Mouse (Mus musculus) MEL-GATA-1-ER (cell line): ENCODE results near the gene Il7r.

Experiments
- DNase-seq: peaks from one replicate; pipeline ENCODE4 v3.0.0-alpha.2; 2012; ENCODE audit warnings: low read depth; ENCODE audit errors: extremely low read depth

The Il7r gene

DNA sequence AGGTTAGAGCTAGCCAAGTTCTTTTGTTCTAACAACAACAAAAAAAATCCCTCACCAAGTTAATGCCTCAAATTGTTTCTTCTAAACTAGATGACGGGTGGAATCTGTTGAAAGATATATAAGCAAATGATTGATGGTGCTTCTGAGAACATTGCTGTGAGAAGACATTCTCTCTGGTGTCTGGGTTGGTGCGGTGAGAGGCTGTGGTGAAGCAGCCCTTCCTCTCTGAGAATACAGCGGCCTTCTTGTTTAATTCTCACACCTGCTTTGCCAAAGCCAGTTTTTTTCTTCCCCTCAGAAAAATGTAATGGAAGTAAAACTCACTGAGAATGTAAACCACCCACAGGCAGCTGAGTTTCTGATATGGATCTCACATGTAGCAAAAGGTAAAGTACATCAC is 57.8 kb downstream of the Il7r start:
- DNase-seq: no peak

DNA sequence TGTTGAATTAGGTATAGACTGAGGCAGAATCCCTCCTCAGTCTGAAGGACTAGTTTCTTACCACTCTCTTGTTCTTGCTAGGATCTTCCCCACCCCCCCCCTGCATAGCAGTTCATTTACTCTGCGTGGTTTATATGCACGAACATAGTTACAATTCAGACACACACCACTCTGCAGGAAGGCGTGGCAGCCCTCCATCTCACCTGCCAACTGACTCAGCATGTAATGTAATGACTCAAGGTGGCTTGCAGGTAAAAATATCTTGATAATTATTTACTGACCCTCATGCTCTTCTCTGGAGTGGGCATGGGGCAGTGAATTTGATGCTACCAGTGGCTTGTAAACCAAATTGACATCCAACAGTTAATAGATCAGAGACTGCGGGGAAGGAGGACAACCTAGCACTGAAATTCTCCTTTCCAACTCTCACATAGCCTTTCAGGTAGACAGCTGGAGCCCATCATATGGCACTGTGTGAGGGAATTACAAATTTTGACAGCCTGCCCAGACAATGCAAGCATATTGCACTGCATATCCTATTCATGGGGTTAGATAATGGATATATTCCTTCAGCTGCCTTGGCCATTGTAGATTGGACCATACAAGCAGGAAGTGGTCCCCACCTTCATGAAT is 58.8 kb downstream of the Il7r start:
- DNase-seq: no peak

DNA sequence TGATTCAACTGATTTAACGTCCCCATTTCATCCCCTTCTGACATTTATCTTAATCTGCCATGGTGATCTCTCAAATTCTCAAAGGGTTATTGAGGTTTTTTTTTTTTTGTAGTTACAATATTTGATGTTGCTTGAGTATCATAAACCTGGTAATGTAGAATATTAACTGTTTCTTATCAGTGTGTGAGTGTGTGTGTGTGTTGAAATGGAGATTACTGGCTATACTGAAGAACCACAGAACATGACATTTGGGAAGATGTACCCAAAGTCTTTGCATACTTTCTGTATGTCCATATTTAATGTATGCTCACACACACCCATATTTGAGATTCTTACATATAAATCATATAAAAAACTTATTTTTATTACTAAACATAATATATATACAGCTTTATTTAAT is 65.9 kb downstream of the Il7r start:
- no peak for DNase-seq

DNA sequence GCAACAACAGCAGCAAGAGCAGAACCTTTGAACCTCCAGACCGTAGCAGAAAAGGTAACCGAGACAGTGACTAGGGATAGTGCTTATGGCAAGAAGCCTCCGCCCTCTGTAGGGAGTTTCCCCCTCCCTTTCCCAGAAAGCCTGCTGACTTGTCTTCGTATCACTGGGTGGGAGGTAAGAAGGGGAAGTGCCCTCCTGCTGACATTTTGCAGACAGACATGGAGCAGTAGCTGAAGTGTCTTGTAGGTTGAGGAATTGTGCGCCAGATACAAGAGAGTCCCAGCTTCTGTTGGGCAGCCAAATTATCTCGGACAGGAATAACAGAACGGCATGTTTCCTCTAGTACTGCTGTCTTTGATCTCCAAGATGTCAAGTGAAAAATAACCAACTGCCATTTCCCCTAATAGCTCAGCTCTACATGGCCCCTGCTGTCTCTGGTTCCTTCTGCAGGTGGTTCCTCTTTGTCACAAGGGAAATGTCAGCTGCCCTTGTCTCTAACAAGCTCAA is 66.4 kb downstream of the Il7r start:
- DNase-seq: peak; percentile 93
